Mouse (Mus musculus) cerebellum, adult 18-20 months (tissue): ENCODE data around the gene Cyp2j6.
"Not testable (repeated sequence)": the region's sequence is repeated elsewhere in the genome, so short reads cannot be mapped to it uniquely, and the experiment has no call there.

Experiments used
- DNase-seq, 2 experiments: peaks; one replicate each; pipeline ENCODE4 v3.0.0; 2021

Cyp2j6 gene

DNA sequence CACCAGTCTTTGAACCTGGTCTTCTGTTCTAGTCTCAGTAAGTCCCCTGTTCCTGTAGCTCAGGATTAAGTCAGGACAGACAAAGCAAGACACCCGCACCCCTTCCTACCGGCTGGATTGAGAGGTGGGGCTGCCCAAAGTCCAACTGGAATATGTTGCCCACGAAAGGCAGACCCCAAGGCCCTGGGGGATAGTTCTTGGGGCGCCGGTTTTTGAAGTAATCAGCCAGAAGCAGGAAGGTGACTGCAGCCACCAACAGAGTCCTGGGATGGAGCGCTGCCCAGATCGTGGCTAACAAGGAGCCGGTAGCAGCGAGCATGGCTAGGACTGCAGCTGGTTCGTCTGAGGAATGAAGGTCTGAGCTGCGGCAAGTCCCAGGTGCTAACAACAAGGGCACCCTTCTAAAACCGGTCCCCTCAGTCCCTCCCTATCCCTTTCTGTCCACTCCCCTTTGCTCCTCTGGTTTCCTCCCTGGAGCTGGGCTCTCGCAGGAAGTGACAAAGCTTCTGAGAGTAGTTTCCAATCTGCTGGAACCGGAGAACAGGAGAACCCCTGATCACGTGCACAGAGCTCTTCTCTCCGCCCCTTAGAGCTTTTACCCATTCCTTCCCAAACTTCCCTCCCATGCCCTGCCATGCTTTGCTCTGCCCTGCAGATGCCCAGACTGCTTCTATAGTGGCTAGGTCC is at the start of gene Cyp2j6:
Cyp2j6 (minus strand) TSS at position 529 of the 687 bp plus-strand sequence.
- peak; percentile 5 to 7 for DNase-seq

DNA sequence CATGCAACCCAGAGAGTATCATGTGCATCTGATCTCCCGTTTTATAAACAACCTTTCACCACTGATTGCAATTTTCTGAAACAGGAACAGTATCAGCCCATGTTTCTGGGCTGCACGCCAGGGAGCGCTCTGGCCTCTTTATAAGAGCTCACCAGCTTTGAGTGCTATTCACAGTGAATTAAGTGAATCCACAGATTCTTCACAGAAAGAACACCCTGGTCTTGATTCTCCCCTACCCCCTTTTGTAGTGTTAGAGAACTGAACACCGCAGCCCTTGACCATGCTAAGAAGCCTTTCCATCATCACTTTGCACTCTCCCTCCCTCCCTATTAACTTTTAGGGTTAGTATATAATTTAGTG is 38.3 kb upstream of the Cyp2j6 start:
- DNase-seq, result peak; percentile 34 to 44

DNA sequence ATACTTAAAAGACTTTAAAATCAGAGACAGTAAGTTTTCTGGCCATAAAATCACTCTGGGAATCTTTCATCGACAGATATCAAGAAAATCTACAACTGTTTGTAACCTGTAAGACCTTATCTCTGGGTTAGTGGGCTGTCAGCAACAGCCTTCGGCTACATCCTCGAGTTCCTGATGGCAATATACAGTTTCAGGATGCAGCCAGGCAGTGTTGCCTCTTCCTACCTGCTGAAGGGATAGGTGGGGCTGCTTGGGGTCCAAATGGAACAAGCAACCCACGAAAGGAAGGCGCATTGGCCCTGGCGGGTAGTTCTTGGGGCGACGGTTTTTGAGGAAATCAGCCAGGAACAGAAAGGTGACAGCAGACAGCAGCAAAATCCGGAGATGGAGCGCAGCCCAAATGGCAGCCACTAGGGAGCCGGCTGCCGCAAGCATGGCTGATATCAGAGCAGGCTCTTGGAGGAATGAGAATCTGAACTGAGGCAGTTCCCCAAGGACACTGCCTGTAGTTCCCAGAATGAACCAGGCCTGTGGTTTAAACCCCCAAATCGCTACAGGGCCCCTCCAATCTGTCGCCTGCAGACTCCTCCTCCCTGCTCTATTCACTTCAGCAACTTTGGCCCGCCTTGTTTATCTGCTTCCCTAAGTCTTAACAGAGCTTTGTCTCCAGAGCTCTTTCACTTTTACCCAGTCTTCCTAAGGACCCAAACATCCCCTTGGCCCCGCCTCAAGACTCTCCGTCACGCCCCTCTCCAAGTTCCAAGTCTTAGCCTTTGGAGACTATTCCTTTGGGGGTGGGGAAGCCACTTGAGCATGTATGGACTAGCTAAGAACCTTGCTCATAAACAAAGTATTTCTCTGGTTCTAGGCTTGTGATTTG is 37.7 kb upstream of the Cyp2j6 start, which contains the start of gene Cyp2j9:
Cyp2j9 (minus strand) TSS at position 668 of the 880 bp plus-strand sequence.
- peak; percentile 25 to 29 for DNase-seq

DNA sequence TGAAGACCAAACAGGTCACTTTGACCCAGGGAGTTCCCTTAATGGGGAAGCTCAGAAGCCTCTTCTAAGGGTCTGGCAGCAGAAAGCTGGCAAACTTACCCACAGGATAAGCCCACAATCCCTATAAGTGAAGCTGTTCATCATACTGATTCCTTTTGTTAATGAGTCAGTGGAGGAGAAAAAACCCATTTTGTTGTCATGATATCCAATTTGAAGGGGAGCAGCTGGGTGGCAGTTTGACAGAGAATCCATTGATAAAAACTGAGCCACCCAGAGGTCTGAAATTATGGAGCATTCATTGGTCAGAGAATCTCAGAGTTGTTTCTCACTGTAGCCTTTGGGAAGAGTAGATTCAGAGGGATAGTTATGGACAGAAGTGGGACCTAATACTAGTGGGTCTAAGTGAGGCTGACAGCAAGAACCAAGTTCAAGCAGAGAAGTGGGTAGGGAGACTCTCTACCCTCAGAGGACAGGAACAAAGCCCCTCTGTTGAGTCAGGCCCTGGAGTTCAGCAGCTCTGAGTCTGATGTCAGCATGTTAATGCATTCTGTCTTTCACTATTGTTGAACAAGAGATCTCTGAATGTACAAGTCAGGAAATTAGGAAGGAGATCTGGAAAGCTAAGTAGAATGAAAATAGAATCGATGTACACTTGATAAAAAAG is 28.1 kb upstream of the Cyp2j6 start:
- DNase-seq, result peak in 1 of 2 experiments; percentile 6

DNA sequence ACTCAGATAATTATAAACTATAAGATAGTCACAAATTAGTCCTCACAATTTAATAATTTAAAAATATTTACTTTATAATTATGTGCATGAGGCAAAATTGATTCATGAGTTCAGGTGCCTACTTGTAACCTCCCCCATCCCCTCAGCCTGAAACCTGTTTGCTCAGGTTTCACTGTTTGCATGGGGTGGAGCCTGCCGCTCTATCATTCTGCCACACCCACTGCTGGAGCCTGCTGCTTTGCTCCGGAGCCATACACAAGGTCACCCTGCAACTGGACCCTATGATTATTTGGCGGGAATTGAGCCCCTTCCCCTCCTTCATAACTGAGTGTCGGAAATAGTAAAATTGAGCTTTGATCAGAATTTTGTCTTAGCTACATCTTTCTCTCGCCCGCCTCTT is 26.9 kb upstream of the Cyp2j6 start:
- DNase-seq, result not testable (repeated sequence)

DNA sequence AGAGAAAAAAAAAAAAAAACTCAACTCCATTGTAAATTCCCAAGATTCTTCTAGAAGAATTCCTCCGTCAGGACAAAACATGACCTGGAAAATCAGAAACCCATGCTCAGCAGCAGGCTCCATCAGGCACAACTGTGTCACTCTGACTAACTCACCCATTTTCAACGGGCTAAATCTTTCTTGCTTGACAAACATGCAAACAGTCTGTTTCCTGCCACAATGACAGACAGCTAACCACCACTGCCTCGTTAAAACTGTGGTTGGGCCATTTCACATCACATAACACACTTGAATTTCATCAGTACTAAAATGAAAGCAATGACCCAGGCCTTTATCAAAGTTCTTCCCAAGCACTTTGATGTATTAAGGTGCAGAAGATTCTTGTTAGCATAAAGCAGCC is 16.0 kb upstream of the Cyp2j6 start:
- DNase-seq, result no peak

DNA sequence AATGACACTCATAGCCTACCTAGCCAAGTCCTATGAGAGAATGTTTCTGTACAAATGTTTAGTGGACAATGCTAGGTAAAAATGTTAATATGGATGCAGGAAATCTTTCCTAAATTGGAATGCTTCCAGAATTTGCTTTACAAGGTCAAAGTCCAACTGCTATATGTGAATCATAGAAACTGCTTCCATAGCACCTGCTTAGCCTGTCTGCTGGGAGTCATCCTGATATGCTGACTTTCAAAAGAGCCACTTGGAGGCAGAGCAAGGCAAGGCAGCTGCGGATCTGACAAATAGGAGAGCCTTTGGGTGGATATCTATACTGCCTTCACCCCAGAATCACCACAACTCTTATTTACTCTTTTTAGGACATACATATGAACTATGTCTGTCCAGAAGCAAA is 14.5 kb upstream of the Cyp2j6 start:
- no peak for DNase-seq

DNA sequence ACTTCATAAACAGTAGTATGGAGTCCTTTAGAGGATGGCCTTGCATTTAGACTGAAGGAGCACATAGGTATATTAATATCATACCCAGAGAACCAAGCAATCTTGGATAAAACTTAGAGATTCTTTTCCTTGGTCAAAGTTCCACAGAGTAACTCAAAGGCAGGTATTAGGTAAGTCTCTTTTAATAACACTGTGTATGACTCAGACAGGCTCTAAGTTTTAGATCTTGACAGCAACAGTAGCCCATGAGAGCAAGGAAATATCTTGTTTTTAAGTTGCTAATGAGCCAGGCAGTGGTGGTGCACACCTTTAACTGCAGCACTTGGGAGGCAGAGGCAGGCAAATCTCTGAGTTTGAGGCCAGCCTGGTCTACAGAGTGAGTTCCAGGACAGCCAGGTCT is 12.3 kb upstream of the Cyp2j6 start:
- DNase-seq, result no peak

DNA sequence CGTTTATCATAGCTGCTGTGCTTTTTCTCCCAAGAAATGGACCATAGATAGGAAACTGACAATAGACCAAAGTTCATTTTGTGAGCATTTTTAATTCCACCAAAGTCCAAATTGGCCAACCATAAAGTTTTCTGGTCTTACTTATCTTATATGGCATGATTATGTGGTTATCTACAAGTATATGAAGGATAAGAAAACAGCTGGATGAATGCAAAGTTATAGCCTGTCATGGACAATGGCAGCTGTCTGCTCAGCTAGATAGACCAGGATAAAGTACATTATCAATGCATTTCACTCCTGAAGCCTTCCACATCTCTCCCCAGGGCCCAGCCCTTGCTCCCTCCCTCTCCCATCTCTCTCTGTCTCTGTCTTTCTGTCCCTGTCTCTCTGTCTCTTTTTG is 7.0 kb upstream of the Cyp2j6 start:
- DNase-seq, result no peak

DNA sequence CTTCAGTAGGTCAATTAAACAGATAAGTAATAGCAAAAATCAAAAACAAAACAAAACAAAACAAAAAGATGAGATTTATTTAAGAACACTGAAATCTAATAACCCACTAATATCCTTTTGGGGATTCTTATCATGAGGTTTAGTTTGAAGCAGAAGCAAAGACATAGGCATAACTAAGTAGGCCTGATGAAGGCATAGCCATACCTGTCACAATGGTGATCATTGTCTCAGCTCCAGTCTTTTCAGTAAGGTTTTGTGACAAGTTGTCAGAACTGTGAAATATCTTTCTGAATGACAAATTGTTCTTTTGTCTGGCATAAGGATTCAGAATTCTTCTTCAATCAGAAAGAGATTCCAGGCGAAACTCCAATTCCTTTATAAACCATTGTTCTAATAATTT is 6.3 kb upstream of the Cyp2j6 start:
- no peak for DNase-seq

DNA sequence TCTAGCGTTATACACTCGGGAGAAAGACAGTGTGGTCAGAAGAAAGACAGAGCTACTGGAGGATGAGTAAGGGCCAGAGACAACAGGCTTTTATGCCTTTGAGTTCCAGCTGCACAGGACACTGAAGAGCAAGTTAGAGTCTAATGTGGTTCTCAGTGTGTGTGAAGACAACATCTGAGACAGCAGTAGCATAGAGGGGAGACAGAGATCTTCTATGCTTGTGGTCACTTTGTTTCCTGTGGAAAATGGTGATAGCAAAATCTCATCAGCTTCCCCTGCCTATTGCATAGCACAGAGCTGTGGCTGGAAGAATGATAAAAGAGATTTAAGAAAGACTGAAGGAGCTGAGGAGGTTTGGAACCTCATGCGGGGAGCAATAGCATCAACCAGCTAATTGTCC is 1.8 kb downstream of the Cyp2j6 start:
- DNase-seq, result no peak

DNA sequence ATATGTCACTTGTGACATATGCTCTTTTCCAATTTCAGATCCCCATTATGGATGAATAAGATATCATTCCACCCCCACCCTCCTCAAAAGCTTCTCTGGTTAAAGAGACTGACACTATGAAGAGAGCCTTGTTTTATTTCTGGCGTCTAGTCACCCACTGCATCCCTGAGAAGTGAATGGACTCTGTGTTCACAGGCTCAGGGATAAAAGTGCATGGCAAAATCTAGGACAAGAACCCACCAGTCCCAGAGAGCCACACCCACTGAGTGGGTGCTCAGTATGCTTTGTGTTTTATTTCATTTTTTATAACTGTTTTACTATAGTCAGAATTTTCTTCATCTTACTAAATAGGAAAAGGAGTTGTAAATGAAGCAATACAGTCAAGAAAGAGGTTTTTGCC is 7.5 kb downstream of the Cyp2j6 start:
- DNase-seq, result no peak

DNA sequence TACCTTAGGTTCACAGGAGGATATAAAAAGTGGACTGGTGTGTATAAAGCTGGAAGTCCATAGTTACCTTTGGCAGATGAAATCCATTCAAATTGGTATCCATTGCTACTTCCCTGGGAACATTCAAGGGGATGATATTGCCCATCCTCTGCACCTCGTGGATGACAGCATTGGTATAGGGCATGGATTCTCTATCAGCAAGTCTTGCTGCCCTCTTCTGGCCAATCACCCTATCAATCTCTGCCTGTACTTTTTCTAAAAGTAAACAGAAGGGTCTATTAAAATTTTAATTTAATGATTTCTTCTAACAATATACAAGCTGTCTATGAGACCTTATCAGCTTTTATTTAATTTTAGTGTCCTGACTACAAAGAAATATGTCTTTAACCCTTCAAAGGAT is 27.7 kb downstream of the Cyp2j6 start:
- DNase-seq, result peak; percentile 3 to 8

DNA sequence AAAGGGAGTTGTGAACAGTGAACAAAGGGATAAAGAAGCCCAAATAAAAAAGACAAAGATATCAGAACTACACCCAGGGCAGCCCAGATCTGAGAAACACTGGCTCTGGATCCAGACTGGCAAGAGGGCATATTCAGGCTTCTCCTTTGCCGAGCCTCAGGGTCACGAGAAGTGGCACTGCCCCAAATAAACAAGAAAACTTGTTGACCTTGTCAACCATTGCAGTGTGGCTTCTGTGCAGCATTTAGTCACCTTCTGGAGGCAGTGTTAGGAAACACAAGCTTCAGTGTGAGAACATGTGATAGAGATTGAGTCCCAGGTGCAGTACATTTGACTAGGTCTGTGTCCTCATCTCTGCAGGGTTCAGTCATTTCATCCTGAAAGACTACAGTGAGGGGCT is 31.2 kb downstream of the Cyp2j6 start:
- DNase-seq, result no peak

DNA sequence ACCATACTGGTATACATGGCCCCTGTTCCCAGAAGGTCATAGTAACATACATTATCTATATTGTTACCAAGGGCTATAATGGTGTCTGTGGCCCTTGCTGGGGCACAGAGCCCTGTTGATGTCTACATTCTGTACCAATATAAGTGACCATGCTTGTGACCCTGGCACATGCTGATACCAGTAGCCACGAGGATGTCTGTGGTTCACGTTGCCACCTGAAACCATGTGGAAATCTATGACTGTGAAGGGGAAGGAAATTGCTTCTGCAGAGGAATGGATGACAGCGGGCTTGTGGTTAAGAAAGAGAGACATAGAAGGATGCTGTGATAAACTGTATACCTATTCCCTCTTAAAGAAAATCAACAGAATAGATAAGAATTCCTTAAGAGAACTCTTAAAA is 43.4 kb downstream of the Cyp2j6 start:
- no peak for DNase-seq

DNA sequence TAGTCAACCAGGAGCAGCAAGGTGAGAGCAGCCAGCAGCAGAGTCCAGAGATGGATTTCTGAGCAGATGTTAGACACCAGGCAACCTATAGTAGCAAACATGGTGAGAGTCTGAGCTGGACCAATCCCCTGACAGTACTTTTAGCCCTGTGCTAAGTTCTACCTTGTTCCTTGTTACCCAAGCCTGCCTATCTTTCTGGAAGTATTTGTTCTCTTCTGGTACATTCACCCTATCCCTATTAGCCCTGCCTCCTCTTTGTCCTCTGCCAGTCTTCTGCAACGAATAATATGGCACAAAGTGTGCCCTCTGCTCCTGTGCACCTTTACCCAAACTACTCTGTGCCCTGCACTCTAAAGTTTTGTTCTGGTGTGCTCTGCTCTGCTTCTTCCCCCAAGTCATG is 46.2 kb downstream of the Cyp2j6 start, which contains the start of gene Cyp2j8:
Cyp2j8 (minus strand) TSS at position 101 of the 400 bp plus-strand sequence.
- DNase-seq, result no peak
